Mouse (Mus musculus) kidney, adult 2 months (tissue): ENCODE results near the gene Zan.

Experiments used
- CTCF ChIP-seq: fragments of 200-500 bp; conservative IDR thresholded peaks from 2 replicates; pipeline ENCODE4 v1.5.1; 2011; ENCODE audit warnings: low read depth, mild to moderate bottlenecking, control low read depth, low read length, moderate library complexity, mixed read lengths; ENCODE audit not compliant: insufficient read depth, insufficient read length
- POLR2A ChIP-seq: fragments of 200-500 bp; IDR thresholded peaks from one replicate; pipeline ENCODE4 v1.6.1; 2011; ENCODE audit warnings: low read depth, low read length, control low read depth

GRCm38 (mm10) chr5:137513951-137514721 lies 37.3 kb upstream of the Zan start:
- TF ChIP-seq CTCF (no peak), POLR2A (no peak)
